Comparison of ENCODE assay signal across 8 mouse cellular contexts in the genomic region with DNA sequence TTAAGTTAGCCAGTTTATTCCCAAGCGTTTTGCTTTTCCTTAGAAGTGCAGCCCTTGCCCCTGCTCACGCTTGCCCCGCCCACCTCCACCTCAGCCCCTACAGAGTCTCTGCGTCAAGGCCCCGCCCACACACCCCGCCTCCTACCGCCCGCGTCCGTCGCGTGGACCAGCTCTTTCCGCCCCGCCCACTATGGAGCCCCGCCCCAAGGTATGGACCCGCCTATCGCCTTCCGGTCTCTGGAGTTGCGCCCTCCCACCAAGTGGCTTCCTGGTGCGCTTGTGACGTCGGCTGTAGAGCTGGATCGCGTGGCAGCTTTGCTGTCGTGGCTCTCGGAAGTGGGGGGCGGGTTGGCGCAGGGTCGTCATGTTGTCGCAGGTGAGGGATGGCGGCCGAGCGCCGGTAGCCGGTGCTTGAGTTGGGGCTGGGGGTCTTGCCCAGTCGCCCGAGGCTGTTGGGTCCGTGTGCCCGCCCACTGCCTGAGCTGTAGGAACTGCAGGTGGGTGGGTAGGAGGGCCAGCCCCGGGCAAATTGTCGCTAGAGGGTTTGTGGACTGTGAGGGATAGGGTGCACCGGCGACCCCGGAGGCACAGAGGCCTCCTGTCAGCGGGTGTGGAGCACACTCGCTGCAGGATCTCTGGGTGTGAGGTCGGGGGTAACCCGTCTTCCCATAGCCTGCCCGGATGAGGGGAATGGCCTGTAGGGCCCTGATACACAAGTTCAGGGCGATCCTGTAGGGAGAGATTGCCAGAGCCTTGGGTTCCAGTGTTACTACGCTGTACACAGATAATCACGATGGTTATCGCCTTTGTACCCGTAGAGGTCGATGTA. TPM values are rescaled to one million over a fixed set of nuclear protein-coding genes. Genes with fewer than 3 reads are reported as not detected.
DNase-seq lines count a peak whose midpoint lies in the region; ATAC-seq lines count a peak whose summit lies in the region.

A gene (plus strand): TSS at position 236 of the 829 bp plus-strand sequence.

- no peaks in the 10 kb centered on the region; the same call in 1 of the 2 replicates for H3K4me1 ChIP-seq in lung, embryonic 16.5 days (replicated peaks; ENCODE audit: control insufficient read depth, insufficient read depth, low read length)

- H3K27ac ChIP-seq in lung, embryonic 16.5 days (ENCODE audit: low read length) = peak within 1 kb of the TSS; percentile 83

- H3K9ac ChIP-seq in lung, embryonic 16.5 days (ENCODE audit: low read length) = peak within 1 kb of the TSS; percentile 91

- H3K36me3 ChIP-seq in lung, embryonic 16.5 days (ENCODE audit: control insufficient read depth, insufficient read depth, low read length) = no peaks in the 10 kb centered on the region

- H3K27me3 ChIP-seq in lung, embryonic 16.5 days (ENCODE audit: control insufficient read depth, insufficient read depth, low read depth, low read length) = no peaks in the 10 kb centered on the region

- no peaks in the 10 kb centered on the region for H3K9me3 ChIP-seq in lung, embryonic 16.5 days (ENCODE audit: control insufficient read depth, low read length)

- H3K4me3 ChIP-seq in lung, embryonic 16.5 days (ENCODE audit: low read length) = peak within 1 kb of the TSS; percentile 85

- peak; percentile 97 to 98 for ATAC-seq in hematopoietic stem cell, adult 5-6 weeks (replicated peaks in 1 of 2; ENCODE audit: insufficient read depth in 1 of 2, low FRiP score in 2 of 2, low TSS enrichment in 1 of 2, low read depth in 1 of 2, poor library complexity in 2 of 2, severe bottlenecking in 2 of 2)
- ATAC-seq in lung, embryonic 16.5 days (ENCODE audit: low read depth) = peak; percentile 98

- DNase-seq in MEL-GATA-1-ER (ENCODE audit: extremely low read depth, low read depth) = peak; percentile 85
- DNase-seq in cerebellum, adult 8-10 months = peak; percentile 98
- peak; percentile 96 for DNase-seq in forelimb bud, embryonic 11.5 days (ENCODE audit: low read depth, low spot score)
- peak; percentile 90 for DNase-seq in layer of hippocampus, adult 9-10 months (ENCODE audit: low spot score)
- peak; percentile 84 for DNase-seq in ovary, postnatal 10 days (ENCODE audit: low spot score)
- DNase-seq in thymus, postnatal 10 days (ENCODE audit: low spot score in 2 of 2) = peak; percentile 98 to 100

- 1% methylated on average over 55 of the region's 55 CpGs for WGBS in lung, embryonic 16.5 days

- H3K4me2 ChIP-seq in lung, embryonic 16.5 days (ENCODE audit: low read depth, low read length) = peak within 1 kb of the TSS; percentile 74

RNA-seq across cellular contexts. Expression of the gene that starts here (rescaled TPM):
- total RNA-seq in hematopoietic stem cell, adult 5-6 weeks (2017) = 43.8 and 46.2 TPM in 2 replicates
- polyA plus RNA-seq in lung, embryonic 16.5 days (2015; fragmentation: Nextera tagmentation; extraction: Ambion mirVana) = 79.5 TPM in 2 replicates

Comparison
In these comparisons a context has a peak if more than half of its experiments do, and no peak if none do; other contexts are left out.
1. Peak in every context shown above with its lines: DNase-seq, ATAC-seq, H3K4me3 ChIP-seq and H3K27ac ChIP-seq.